Mouse (Mus musculus): ENCODE data around the gene Dock7. TPM values are rescaled to one million over a fixed set of nuclear protein-coding genes. Genes with fewer than 3 reads are reported as not detected.

Gene Dock7
- total and polyA plus RNA-seq, 3 experiments, result 8.8 to 11.0 (median 10.5) TPM

GRCm38 (mm10) chr4:99030686-99031085, 90.0 kb downstream of the Dock7 start, which contains the start of gene Angptl3:
Angptl3 (plus strand) TSS chr4:99030954.
- intact Hi-C loops (cut with DNase I), result no loop called here
- Histone ChIP-seq H3K27me3 (ENCODE audit: control insufficient read depth, insufficient read depth, low read length) (no peaks in the 10 kb centered on the region), H3K79me2 (replicated peaks; ENCODE audit: control insufficient read depth, insufficient read depth, low read length) (no peaks in the 10 kb centered on the region), H3K4me1 (ENCODE audit: control insufficient read depth, insufficient read depth, low read length) (no peaks in the 10 kb centered on the region; the same call in 1 of the 2 replicates), H3K27ac (no peak within 1 kb of the TSS), H3K36me3 (ENCODE audit: control insufficient read depth, insufficient read depth, low read length) (no peaks in the 10 kb centered on the region), H3K9ac (ENCODE audit: low read depth, low read length) (no peak within 1 kb of the TSS), H3K4me3 (no peak within 1 kb of the TSS)
- 89% methylated on average over 2 of the region's 2 CpGs for WGBS
- TF ChIP-seq POLR2A (IDR thresholded peaks at IDR 0.05; ENCODE audit: insufficient read depth, low read depth, low read length), result no peak
- no peak for TF ChIP-seq CTCF (IDR thresholded peaks at IDR 0.05)
- no peak for TF ChIP-seq EP300 (IDR thresholded peaks at IDR 0.05; ENCODE audit: insufficient read depth, low read depth, low read length)
- no peak for DNase-seq

- Histone ChIP-seq H3K27ac (no peak overlapping the region), H3K79me2 (replicated peaks; ENCODE audit: control insufficient read depth, insufficient read depth, low read length) (no peaks in the 10 kb centered on the region), H3K9ac (ENCODE audit: low read depth, low read length) (no peak overlapping the region), H3K27me3 (ENCODE audit: control insufficient read depth, insufficient read depth, low read length) (no peaks in the 10 kb centered on the region), H3K36me3 (ENCODE audit: control insufficient read depth, insufficient read depth, low read length) (no peaks in the 10 kb centered on the region), H3K4me1 (ENCODE audit: control insufficient read depth, insufficient read depth, low read length) (no peaks in the 10 kb centered on the region; the same call in 1 of the 2 replicates), H3K4me3 (no peak overlapping the region)
- WGBS, result 89% methylated on average over 5 of the region's 5 CpGs
- TF ChIP-seq EP300 (IDR thresholded peaks at IDR 0.05; ENCODE audit: insufficient read depth, low read depth, low read length), result no peak
- TF ChIP-seq POLR2A (IDR thresholded peaks at IDR 0.05; ENCODE audit: insufficient read depth, low read depth, low read length), result no peak
- no peak for TF ChIP-seq CTCF (IDR thresholded peaks at IDR 0.05)
- DNase-seq, result no peak
- intact Hi-C loops (cut with DNase I), result no loop called here
Measured at GRCm38 (mm10) chr4:99028377-99028776, 92.3 kb downstream of the Dock7 start.

- TF ChIP-seq CTCF (IDR thresholded peaks at IDR 0.05) (no peak), EP300 (IDR thresholded peaks at IDR 0.05; ENCODE audit: insufficient read depth, low read depth, low read length) (no peak), POLR2A (IDR thresholded peaks at IDR 0.05; ENCODE audit: insufficient read depth, low read depth, low read length) (no peak)
- Histone ChIP-seq H3K4me1 (ENCODE audit: control insufficient read depth, insufficient read depth, low read length) (no peaks in the 10 kb centered on the region), H3K36me3 (ENCODE audit: control insufficient read depth, insufficient read depth, low read length) (no peaks in the 10 kb centered on the region), H3K79me2 (replicated peaks; ENCODE audit: control insufficient read depth, insufficient read depth, low read length) (no peaks in the 10 kb centered on the region), H3K4me3 (no peak overlapping the region), H3K27me3 (ENCODE audit: control insufficient read depth, insufficient read depth, low read length) (no peaks in the 10 kb centered on the region), H3K9ac (ENCODE audit: low read depth, low read length) (no peak overlapping the region), H3K27ac (no peak overlapping the region)
- intact Hi-C loops (cut with DNase I), result no loop called here
- no peak for DNase-seq
- WGBS, result 94% methylated on average over 8 of the region's 8 CpGs
Measured at GRCm38 (mm10) chr4:99022221-99022620, 98.5 kb downstream of the Dock7 start.

GRCm38 (mm10) chr4:99011039-99011438, 109.7 kb downstream of the Dock7 start:
- WGBS, result 91% methylated on average over 4 of the region's 4 CpGs
- TF ChIP-seq EP300 (IDR thresholded peaks at IDR 0.05; ENCODE audit: insufficient read depth, low read depth, low read length) (no peak), POLR2A (IDR thresholded peaks at IDR 0.05; ENCODE audit: insufficient read depth, low read depth, low read length) (no peak)
- intact Hi-C loops (cut with DNase I), result no loop called here
- DNase-seq, result no peak
- Histone ChIP-seq H3K79me2 (replicated peaks; ENCODE audit: control insufficient read depth, insufficient read depth, low read length) (no peaks in the 10 kb centered on the region), H3K4me3 (no peak overlapping the region), H3K27me3 (ENCODE audit: control insufficient read depth, insufficient read depth, low read length) (no peaks in the 10 kb centered on the region), H3K4me1 (ENCODE audit: control insufficient read depth, insufficient read depth, low read length) (no peaks in the 10 kb centered on the region), H3K9ac (ENCODE audit: low read depth, low read length) (no peak overlapping the region), H3K27ac (no peak overlapping the region), H3K36me3 (ENCODE audit: control insufficient read depth, insufficient read depth, low read length) (no peaks in the 10 kb centered on the region)

- Histone ChIP-seq H3K79me2 (replicated peaks; ENCODE audit: control insufficient read depth, insufficient read depth, low read length) (no peaks in the 10 kb centered on the region), H3K27ac (no peak overlapping the region), H3K36me3 (ENCODE audit: control insufficient read depth, insufficient read depth, low read length) (no peaks in the 10 kb centered on the region), H3K9ac (ENCODE audit: low read depth, low read length) (no peak overlapping the region), H3K4me1 (ENCODE audit: control insufficient read depth, insufficient read depth, low read length) (no peaks in the 10 kb centered on the region), H3K27me3 (ENCODE audit: control insufficient read depth, insufficient read depth, low read length) (no peaks in the 10 kb centered on the region), H3K4me3 (no peak overlapping the region)
- no peak for TF ChIP-seq EP300 (IDR thresholded peaks at IDR 0.05; ENCODE audit: insufficient read depth, low read depth, low read length)
- no peak for TF ChIP-seq POLR2A (IDR thresholded peaks at IDR 0.05; ENCODE audit: insufficient read depth, low read depth, low read length)
- TF ChIP-seq CTCF (IDR thresholded peaks at IDR 0.05), result no peak
- no peak for DNase-seq
- intact Hi-C loops (cut with DNase I), result no loop called here
- 85% methylated on average over 2 of the region's 2 CpGs for WGBS
Measured at GRCm38 (mm10) chr4:99006319-99006718, 114.4 kb downstream of the Dock7 start.

- Histone ChIP-seq H3K27ac (no peak overlapping the region), H3K27me3 (ENCODE audit: control insufficient read depth, insufficient read depth, low read length) (no peaks in the 10 kb centered on the region), H3K9ac (ENCODE audit: low read depth, low read length) (no peak overlapping the region), H3K36me3 (ENCODE audit: control insufficient read depth, insufficient read depth, low read length) (no peaks in the 10 kb centered on the region), H3K79me2 (replicated peaks; ENCODE audit: control insufficient read depth, insufficient read depth, low read length) (no peaks in the 10 kb centered on the region), H3K4me1 (ENCODE audit: control insufficient read depth, insufficient read depth, low read length) (no peaks in the 10 kb centered on the region), H3K4me3 (no peak overlapping the region)
- TF ChIP-seq EP300 (IDR thresholded peaks at IDR 0.05; ENCODE audit: insufficient read depth, low read depth, low read length) (no peak), POLR2A (IDR thresholded peaks at IDR 0.05; ENCODE audit: insufficient read depth, low read depth, low read length) (no peak), CTCF (IDR thresholded peaks at IDR 0.05) (no peak)
- 95% methylated on average over 2 of the region's 2 CpGs for WGBS
- intact Hi-C loops (cut with DNase I), result no loop called here
- DNase-seq, result no peak
Measured at GRCm38 (mm10) chr4:99005574-99005973, 115.1 kb downstream of the Dock7 start.
